Mouse (Mus musculus): ENCODE results near the gene Atp8b5. TPM values are rescaled to one million over a fixed set of nuclear protein-coding genes. Genes with fewer than 3 reads are reported as not detected.

Atp8b5 gene
- total and polyA plus RNA-seq, 3 experiments = 0.08 to 0.14 TPM; not detected in 1

DNA sequence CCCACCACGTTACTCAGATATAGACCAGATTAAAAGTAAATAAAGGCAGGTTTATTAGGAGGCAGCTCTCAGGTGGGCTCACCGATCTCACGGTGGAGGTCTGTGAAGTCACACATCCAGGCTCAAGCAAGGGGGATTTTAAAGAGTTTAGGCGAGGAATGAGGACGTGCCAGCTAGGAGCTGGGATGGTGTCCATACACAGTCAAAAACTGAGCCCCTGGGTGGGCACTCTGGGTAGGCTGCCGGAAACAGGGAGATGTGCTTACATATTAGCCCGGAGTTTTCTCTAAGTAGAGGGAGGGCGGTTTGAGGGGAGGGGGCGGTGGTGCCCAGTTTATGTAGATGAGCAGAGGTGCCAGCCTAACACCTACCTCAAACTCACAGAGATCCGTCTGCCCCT is 114.0 kb downstream of the Atp8b5 start:
- Histone ChIP-seq H3K27ac (peak overlapping the region; percentile 100), H3K4me3 (peak overlapping the region; percentile 100), H3K4me1 (ENCODE audit: control insufficient read depth, insufficient read depth, low read length) (peaks cover 12% of the 10 kb centered on the region), H3K79me2 (replicated peaks; ENCODE audit: control insufficient read depth, insufficient read depth, low read length) (no peaks in the 10 kb centered on the region; the same call in none of the 2 replicates), H3K36me3 (ENCODE audit: control insufficient read depth, insufficient read depth, low read length) (peaks cover 16% of the 10 kb centered on the region), H3K27me3 (ENCODE audit: control insufficient read depth, insufficient read depth, low read length) (no peaks in the 10 kb centered on the region), H3K9ac (ENCODE audit: low read depth, low read length) (peak overlapping the region; percentile 99)
- intact Hi-C loops (cut with DNase I) = loop anchor here (2.0 kb wide), 1 partner anchor 114 kb away; the partner anchor contains the start of gene Atp8b5
- TF ChIP-seq CTCF (IDR thresholded peaks at IDR 0.05) (no peak), POLR2A (IDR thresholded peaks at IDR 0.05; ENCODE audit: insufficient read depth, low read depth, low read length) (no peak), EP300 (IDR thresholded peaks at IDR 0.05; ENCODE audit: insufficient read depth, low read depth, low read length) (no peak)
- DNase-seq = no peak
- WGBS = 64% methylated on average over 10 of the region's 10 CpGs

- H3K9ac ChIP-seq (ENCODE audit: low read depth, low read length) = peak within 1 kb of the TSS; percentile 99
- peaks cover 16% of the 10 kb centered on the region for H3K36me3 ChIP-seq (ENCODE audit: control insufficient read depth, insufficient read depth, low read length)
- no peaks in the 10 kb centered on the region for H3K27me3 ChIP-seq (ENCODE audit: control insufficient read depth, insufficient read depth, low read length)
- H3K27ac ChIP-seq = peak within 1 kb of the TSS; percentile 100
- no peaks in the 10 kb centered on the region; the same call in none of the 2 replicates for H3K79me2 ChIP-seq (replicated peaks; ENCODE audit: control insufficient read depth, insufficient read depth, low read length)
- peaks cover 13% of the 10 kb centered on the region for H3K4me1 ChIP-seq (ENCODE audit: control insufficient read depth, insufficient read depth, low read length)
- intact Hi-C loops (cut with DNase I) = loop anchor here (1.0 to 2.0 kb wide), 5 partner anchors 13 to 115 kb away; partner anchors contain the start of gene Atp8b5
- peak within 1 kb of the TSS; percentile 100 for H3K4me3 ChIP-seq
- DNase-seq = peak; percentile 95 to 97
- WGBS = under 1% methylated on average over 63 of the region's 63 CpGs
- TF ChIP-seq POLR2A (IDR thresholded peaks at IDR 0.05; ENCODE audit: insufficient read depth, low read depth, low read length) = peak; percentile 76
- peak; percentile 84 for TF ChIP-seq CTCF (IDR thresholded peaks at IDR 0.05)
- 0 out of 2 replicates have a peak, but pooled peaks have one; percentile 28 for TF ChIP-seq EP300 (IDR thresholded peaks at IDR 0.05; ENCODE audit: insufficient read depth, low read depth, low read length)
Measured at GRCm38 (mm10) chr4:43381408-43382154, 114.6 kb downstream of the Atp8b5 start, which contains the start of gene Rusc2. Gene Rusc2, plus strand, starts transcription at chr4:43381979.

DNA sequence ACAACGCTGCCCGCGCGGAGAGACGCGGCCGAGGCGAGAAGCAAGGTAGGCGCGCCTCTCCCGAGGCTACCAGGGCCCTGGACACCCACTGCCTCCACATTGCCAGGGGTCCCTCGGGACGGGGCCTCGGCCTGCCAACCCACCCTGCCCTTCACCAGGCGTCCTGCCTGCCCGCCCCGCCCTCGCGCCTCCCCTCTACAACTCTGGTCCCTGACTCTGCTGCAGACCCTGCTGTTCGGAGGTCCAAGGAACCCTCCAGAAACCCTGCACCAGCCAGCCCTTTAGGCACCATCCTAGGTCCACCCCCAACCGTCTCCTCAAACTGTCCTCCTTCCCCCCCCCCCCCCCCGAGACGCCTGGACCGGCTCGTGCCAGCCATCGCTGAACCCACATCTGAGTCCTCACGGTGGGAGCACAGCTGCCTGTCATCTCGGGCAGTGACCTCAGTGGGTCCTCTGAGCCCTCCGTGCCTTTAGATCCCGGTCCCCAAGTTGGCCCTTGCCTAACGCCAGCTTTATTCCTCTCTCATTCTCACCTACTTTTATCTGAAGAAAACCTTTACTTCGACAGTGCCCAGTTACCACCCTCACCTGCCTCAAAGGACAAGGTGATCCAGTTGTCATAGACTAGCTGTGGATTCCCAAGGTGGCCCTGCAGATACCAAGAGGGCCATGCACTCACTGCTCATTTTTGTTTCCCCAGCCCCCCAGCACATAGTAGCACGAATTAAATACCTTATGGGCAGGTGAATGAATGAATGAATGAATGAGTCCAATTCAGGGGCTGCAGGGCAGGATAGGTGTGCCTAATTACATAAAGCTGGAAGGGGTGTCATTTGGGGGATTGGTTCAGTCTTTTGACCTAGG is 115.4 kb downstream of the Atp8b5 start:
- TF ChIP-seq CTCF (IDR thresholded peaks at IDR 0.05) = no peak
- TF ChIP-seq EP300 (IDR thresholded peaks at IDR 0.05; ENCODE audit: insufficient read depth, low read depth, low read length) = 0 out of 2 replicates have a peak, but pooled peaks have one; percentile 21
- H3K4me3 ChIP-seq = peak overlapping the region; percentile 100
- no peak for DNase-seq
- intact Hi-C loops (cut with DNase I) = loop anchor here (1.0 kb wide), 4 partner anchors 12 to 44 kb away; no protein-coding TSS in a partner anchor
- peak overlapping the region; percentile 99 for H3K9ac ChIP-seq (ENCODE audit: low read depth, low read length)
- no peaks in the 10 kb centered on the region; the same call in none of the 2 replicates for H3K79me2 ChIP-seq (replicated peaks; ENCODE audit: control insufficient read depth, insufficient read depth, low read length)
- H3K36me3 ChIP-seq (ENCODE audit: control insufficient read depth, insufficient read depth, low read length) = peaks cover 16% of the 10 kb centered on the region
- H3K4me1 ChIP-seq (ENCODE audit: control insufficient read depth, insufficient read depth, low read length) = peaks cover 15% of the 10 kb centered on the region
- 2% methylated on average over 31 of the region's 33 CpGs for WGBS
- H3K27ac ChIP-seq = peak overlapping the region; percentile 100
- no peaks in the 10 kb centered on the region for H3K27me3 ChIP-seq (ENCODE audit: control insufficient read depth, insufficient read depth, low read length)

DNA sequence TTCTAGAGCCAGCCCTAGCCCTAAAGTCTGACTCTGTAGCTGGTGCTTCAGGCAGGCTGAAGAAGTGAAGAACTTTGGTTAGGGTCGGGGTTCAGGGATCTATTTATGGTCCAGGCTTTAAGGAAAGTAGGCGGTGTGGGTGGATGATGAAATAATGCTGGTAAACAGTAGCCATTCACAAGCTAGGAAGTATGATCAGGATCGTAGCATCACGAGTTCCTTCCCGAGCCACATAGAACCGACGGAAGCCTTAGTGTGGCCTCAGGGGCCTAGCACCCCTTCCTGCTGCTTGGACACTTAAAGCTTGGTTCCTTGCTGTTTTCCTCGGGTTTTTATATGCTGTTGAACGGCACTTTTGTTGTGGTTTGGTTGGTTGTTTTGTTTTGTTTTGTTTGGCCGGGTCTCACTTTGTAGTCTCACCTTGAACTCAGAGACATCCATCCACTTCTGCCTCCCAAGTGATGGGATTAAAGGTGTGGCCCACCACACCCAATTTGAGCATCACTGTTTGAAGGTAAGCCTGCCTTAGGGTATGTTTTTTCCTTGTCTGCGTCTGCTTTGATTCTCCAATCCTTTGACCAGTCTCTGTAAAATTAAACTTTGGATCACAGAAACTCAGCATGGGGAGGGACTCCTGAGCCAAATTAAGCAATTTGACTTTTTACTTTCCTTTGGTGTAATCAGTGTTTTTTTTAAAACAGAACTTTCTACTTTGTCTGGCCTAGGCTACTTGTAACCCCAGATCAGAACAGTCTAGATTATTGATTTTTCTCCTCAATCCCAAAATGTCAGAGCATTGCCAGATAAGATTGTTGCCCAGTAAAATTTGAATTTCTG is 116.5 kb downstream of the Atp8b5 start:
- Histone ChIP-seq H3K27ac (peak overlapping the region; percentile 100), H3K36me3 (ENCODE audit: control insufficient read depth, insufficient read depth, low read length) (peaks cover 16% of the 10 kb centered on the region), H3K27me3 (ENCODE audit: control insufficient read depth, insufficient read depth, low read length) (no peaks in the 10 kb centered on the region), H3K79me2 (replicated peaks; ENCODE audit: control insufficient read depth, insufficient read depth, low read length) (peaks cover 1% of the 10 kb centered on the region), H3K4me1 (ENCODE audit: control insufficient read depth, insufficient read depth, low read length) (peaks cover 15% of the 10 kb centered on the region), H3K9ac (ENCODE audit: low read depth, low read length) (peak overlapping the region; percentile 76), H3K4me3 (peak overlapping the region; percentile 100)
- TF ChIP-seq EP300 (IDR thresholded peaks at IDR 0.05; ENCODE audit: insufficient read depth, low read depth, low read length) = no peak
- no peak for TF ChIP-seq POLR2A (IDR thresholded peaks at IDR 0.05; ENCODE audit: insufficient read depth, low read depth, low read length)
- no peak for TF ChIP-seq CTCF (IDR thresholded peaks at IDR 0.05)
- peak; percentile 48 to 50 for DNase-seq
- intact Hi-C loops (cut with DNase I) = no loop called here
- 24% methylated on average over 11 of the region's 11 CpGs for WGBS

GRCm38 (mm10) chr4:43384083-43384460 is 117.1 kb downstream of the Atp8b5 start:
- Histone ChIP-seq H3K27me3 (ENCODE audit: control insufficient read depth, insufficient read depth, low read length) (no peaks in the 10 kb centered on the region), H3K36me3 (ENCODE audit: control insufficient read depth, insufficient read depth, low read length) (peaks cover 18% of the 10 kb centered on the region), H3K9ac (ENCODE audit: low read depth, low read length) (peak overlapping the region; percentile 23; the same call in 1 of the 2 replicates), H3K4me1 (ENCODE audit: control insufficient read depth, insufficient read depth, low read length) (peaks cover 15% of the 10 kb centered on the region), H3K79me2 (replicated peaks; ENCODE audit: control insufficient read depth, insufficient read depth, low read length) (peaks cover 3% of the 10 kb centered on the region), H3K27ac (peak overlapping the region; percentile 100), H3K4me3 (peak overlapping the region; percentile 100)
- WGBS = 60% methylated on average over 5 of the region's 5 CpGs
- DNase-seq = peak in 1 of 2 experiments; percentile 20
- intact Hi-C loops (cut with DNase I) = no loop called here
- TF ChIP-seq POLR2A (IDR thresholded peaks at IDR 0.05; ENCODE audit: insufficient read depth, low read depth, low read length) (peak; percentile 34), EP300 (IDR thresholded peaks at IDR 0.05; ENCODE audit: insufficient read depth, low read depth, low read length) (no peak)
